Mouse (Mus musculus) cortical plate, adult 2 months (tissue): ENCODE measurements around the gene Mefv.

ENCODE experiments used
- CTCF ChIP-seq: fragments of 200-500 bp; IDR thresholded peaks from 2 replicates; pipeline ENCODE4 v1.5.1; 2011; ENCODE audit warnings: mild to moderate bottlenecking, control low read depth, low read length; ENCODE audit not compliant: insufficient read depth; ENCODE audit errors: extremely low read depth
- POLR2A ChIP-seq: fragments of 200-500 bp; IDR thresholded peaks from 2 replicates; pipeline ENCODE4 v1.6.1; 2011; ENCODE audit warnings: mild to moderate bottlenecking, low read length, control low read depth; ENCODE audit not compliant: insufficient read depth; ENCODE audit errors: extremely low read depth

GRCm38 (mm10) chr16:3727980-3728720 lies 10.3 kb upstream of the Mefv start:
- TF ChIP-seq CTCF (no peak), POLR2A (no peak)
